Mouse (Mus musculus) midbrain, postnatal 0 days (tissue): ENCODE data around the gene Gse1. TPM values are rescaled to one million over a fixed set of nuclear protein-coding genes. Genes with fewer than 3 reads are reported as not detected.
A peak's percentile ranks its signal among the peaks of the same experiment; 100 is the strongest.

Experiments
- ATAC-seq: fragments of 200-750 bp; cut with Nextera tagmentation; 2 replicates; pipeline ENCODE4 v1.8.0; 2017; ENCODE audit warnings: moderate number of reproducible peaks, mild to moderate bottlenecking, moderate TSS enrichment, moderate library complexity; ENCODE audit not compliant: low FRiP score
- DNase-seq: peaks from one replicate; pipeline ENCODE4 v3.0.0-alpha.2; 2015; ENCODE audit warnings: low spot score
- H3K27ac ChIP-seq: fragments of 300-500 bp; sonication (generic); 2 replicates; pipeline ENCODE4 v1.5.1; 2014; ENCODE audit warnings: low read depth, mild to moderate bottlenecking, low read length, mixed read lengths
- H3K27me3 ChIP-seq: fragments of 300-500 bp; sonication (generic); 2 replicates; pipeline ENCODE4 v1.6.1; 2014; ENCODE audit warnings: low read length, control low read depth, mixed read lengths; ENCODE audit not compliant: insufficient read depth
- H3K36me3 ChIP-seq: fragments of 300-500 bp; sonication (generic); 2 replicates; pipeline ENCODE4 v1.6.1; 2014; ENCODE audit warnings: low read length, control low read depth, mixed read lengths; ENCODE audit not compliant: insufficient read depth
- H3K4me1 ChIP-seq: fragments of 300-500 bp; sonication (generic); 2 replicates; pipeline ENCODE4 v1.6.1; 2014; ENCODE audit warnings: mild to moderate bottlenecking, control low read depth, antibody characterized with exemption, low read length, mixed read lengths; ENCODE audit not compliant: insufficient read depth
- H3K4me2 ChIP-seq: fragments of 300-500 bp; sonication (generic); 2 replicates; pipeline ENCODE4 v1.6.1; 2014; ENCODE audit warnings: low read depth, mild to moderate bottlenecking, low read length, mixed read lengths; ENCODE audit not compliant: poor library complexity, severe bottlenecking
- H3K4me3 ChIP-seq: fragments of 300-500 bp; sonication (generic); 2 replicates; pipeline ENCODE4 v1.5.1; 2014; ENCODE audit warnings: low read depth, mild to moderate bottlenecking, low read length, moderate library complexity
- H3K9ac ChIP-seq: fragments of 300-500 bp; sonication (generic); replicated peaks from 2 replicates; pipeline ENCODE4 v1.6.1; 2014; ENCODE audit warnings: mild to moderate bottlenecking, low read length, moderate library complexity, mixed read lengths; ENCODE audit not compliant: poor library complexity, severe bottlenecking
- H3K9me3 ChIP-seq: fragments of 300-500 bp; sonication (generic); 2 replicates; pipeline ENCODE4 v1.6.1; 2016; ENCODE audit warnings: low read length, control low read depth
- CTCF ChIP-seq: IDR thresholded peaks from 2 replicates; pipeline ENCODE4 v1.5.1; 2016; ENCODE audit warnings: antibody characterized with exemption, mild to moderate bottlenecking
- WGBS: fragments of 180-500 bp; shearing (Covaris S2); extraction: QIAGEN DNeasy Blood & Tissue Kit; methylation state at CpG from one replicate; pipeline ENCODE4 v1.1.7; 2014; 5-methylcytosine and 5-hydroxymethylcytosine counted together
- polyA plus RNA-seq: library from polyadenylated mRNA; unstranded; fragments of >200 nt; fragmentation: Nextera tagmentation; extraction: Ambion mirVana; gene quantifications from 2 replicates; pipeline ENCODE4 v1.2.1, GENCODE M21; 2015
- total RNA-seq: library from RNA; depleted of rRNA; stranded (reverse); fragments of >200 nt; gene quantifications from 2 replicates; pipeline ENCODE4 v1.2.3, GENCODE M21; 2014

The Gse1 gene
- total and polyA plus RNA-seq, 2 experiments from 2014 or later: 12.4 to 51.3 TPM

GRCm38 (mm10) chr8:120424829-120425198 lies 196.6 kb downstream of the Gse1 start:
- no peak for ATAC-seq

GRCm38 (mm10) chr8:120425199-120425941 lies 197.1 kb downstream of the Gse1 start:
- Histone ChIP-seq H3K9me3 (no peaks in the 10 kb centered on the region), H3K4me1 (peaks cover 34% of the 10 kb centered on the region), H3K36me3 (no peaks in the 10 kb centered on the region), H3K4me2 (0 out of 2 replicates have a peak overlapping the region, but pooled peaks have one; percentile 29), H3K4me3 (no peak overlapping the region), H3K9ac (peak overlapping the region; percentile 55), H3K27ac (peak overlapping the region; percentile 82), H3K27me3 (no peaks in the 10 kb centered on the region)
- 16% methylated on average over 7 of the region's 8 CpGs for WGBS
- DNase-seq (peak; percentile 79), ATAC-seq (peak; percentile 74)
- no peak for TF ChIP-seq CTCF

More at GRCm38 (mm10) chr8:120424829-120425198, 196.6 kb downstream of the Gse1 start:
- Histone ChIP-seq H3K27me3 (no peaks in the 10 kb centered on the region), H3K4me1 (peaks cover 34% of the 10 kb centered on the region), H3K9ac (peak overlapping the region; percentile 55; the same call in 1 of the 2 replicates), H3K4me2 (0 out of 2 replicates have a peak overlapping the region, but pooled peaks have one; percentile 29), H3K9me3 (no peaks in the 10 kb centered on the region), H3K36me3 (no peaks in the 10 kb centered on the region), H3K4me3 (no peak overlapping the region), H3K27ac (peak overlapping the region; percentile 82)
- DNase-seq: no peak
- TF ChIP-seq CTCF: no peak
- 29% methylated on average over 4 of the region's 4 CpGs for WGBS

GRCm38 (mm10) chr8:120426105-120426504 lies 197.8 kb downstream of the Gse1 start:
- no peak for DNase-seq
- Histone ChIP-seq H3K4me1 (peaks cover 34% of the 10 kb centered on the region), H3K4me2 (no peak overlapping the region), H3K27ac (peak overlapping the region; percentile 82), H3K9ac (no peak overlapping the region), H3K4me3 (no peak overlapping the region), H3K27me3 (no peaks in the 10 kb centered on the region), H3K9me3 (no peaks in the 10 kb centered on the region), H3K36me3 (no peaks in the 10 kb centered on the region)
- no peak for TF ChIP-seq CTCF
- WGBS: 43% methylated on average over 1 of the region's 1 CpGs
- no peak for ATAC-seq

GRCm38 (mm10) chr8:120426622-120427385 lies 198.5 kb downstream of the Gse1 start:
- DNase-seq (peak; percentile 66), ATAC-seq (no peak)
- H3K9ac ChIP-seq: no peak overlapping the region
- no peaks in the 10 kb centered on the region for H3K27me3 ChIP-seq
- H3K36me3 ChIP-seq: no peaks in the 10 kb centered on the region
- no peak overlapping the region for H3K4me2 ChIP-seq
- TF ChIP-seq CTCF: no peak
- no peaks in the 10 kb centered on the region for H3K9me3 ChIP-seq
- WGBS: 21% methylated on average over 19 of the region's 20 CpGs
- no peak overlapping the region for H3K4me3 ChIP-seq
- H3K4me1 ChIP-seq: peaks cover 30% of the 10 kb centered on the region
- peak overlapping the region; percentile 82 for H3K27ac ChIP-seq

DNA sequence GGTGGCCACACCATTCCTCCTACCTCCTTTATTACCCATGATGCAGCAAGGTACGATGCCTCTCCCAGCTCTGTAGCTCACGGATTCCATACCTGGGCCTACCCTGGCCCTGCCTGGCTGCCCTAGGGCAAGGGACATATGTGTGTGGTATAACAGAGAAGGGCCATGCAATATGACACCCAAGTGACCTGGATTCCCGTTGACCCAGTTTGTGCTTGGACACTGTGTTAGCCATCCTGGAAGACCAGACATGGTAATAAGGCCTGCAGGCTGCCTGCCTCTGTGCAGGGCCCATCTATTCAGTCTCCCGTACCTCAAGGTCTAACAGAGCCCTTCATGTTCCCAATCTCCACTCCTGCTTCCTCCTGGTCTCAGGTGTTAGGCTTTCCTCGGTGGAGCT lies 200.2 kb downstream of the Gse1 start:
- no peak overlapping the region for H3K4me2 ChIP-seq
- ATAC-seq: no peak

GRCm38 (mm10) chr8:120429116-120429515 lies 200.9 kb downstream of the Gse1 start:
- peaks cover 16% of the 10 kb centered on the region for H3K4me1 ChIP-seq
- no peak for TF ChIP-seq CTCF
- no peaks in the 10 kb centered on the region for H3K9me3 ChIP-seq
- 88% methylated on average over 1 of the region's 1 CpGs for WGBS
- ATAC-seq: no peak
- no peak overlapping the region for H3K9ac ChIP-seq
- no peaks in the 10 kb centered on the region for H3K27me3 ChIP-seq
- no peak overlapping the region for H3K4me3 ChIP-seq
- no peak overlapping the region for H3K4me2 ChIP-seq
- no peak overlapping the region for H3K27ac ChIP-seq
- DNase-seq: no peak
- H3K36me3 ChIP-seq: no peaks in the 10 kb centered on the region

More for the DNA sequence above, 200.2 kb downstream of the Gse1 start:
- Histone ChIP-seq H3K4me3 (no peak overlapping the region), H3K4me1 (peaks cover 22% of the 10 kb centered on the region), H3K36me3 (no peaks in the 10 kb centered on the region), H3K27ac (no peak overlapping the region), H3K9me3 (no peaks in the 10 kb centered on the region), H3K9ac (no peak overlapping the region), H3K27me3 (no peaks in the 10 kb centered on the region)
- no peak for TF ChIP-seq CTCF
- WGBS: 82% methylated on average over 5 of the region's 5 CpGs
- DNase-seq: no peak
